Mouse (Mus musculus) brain, embryonic 14.5 days (tissue): ENCODE data around the gene Cenpb. TPM values are rescaled to one million over a fixed set of nuclear protein-coding genes. Genes with fewer than 3 reads are reported as not detected.

Experiments used
- DNase-seq: peaks from one replicate; pipeline ENCODE4 v3.0.0-alpha.2; 2011; ENCODE audit warnings: low read depth
- CTCF ChIP-seq: fragments of 200-500 bp; IDR thresholded peaks from 2 replicates; pipeline ENCODE4 v1.5.1; 2012; ENCODE audit warnings: inconsistent platforms, mild to moderate bottlenecking, moderate library complexity, borderline replicate concordance; ENCODE audit not compliant: insufficient read depth, insufficient read length; ENCODE audit errors: extremely low read depth
- POLR2A ChIP-seq: fragments of 200-500 bp; IDR thresholded peaks from 2 replicates; pipeline ENCODE4 v1.6.1; 2012; ENCODE audit warnings: mild to moderate bottlenecking, inconsistent platforms, borderline replicate concordance; ENCODE audit not compliant: poor library complexity, insufficient read depth, insufficient read length, severe bottlenecking; ENCODE audit errors: extremely low read depth
- polyA plus RNA-seq: library from polyadenylated mRNA; depleted of rRNA; stranded (reverse); fragments of >200 nt; gene quantifications from 2 replicates; pipeline ENCODE4 v1.2.3, GENCODE M21; 2012

The Cenpb gene
- polyA plus RNA-seq, 1 experiment, result 89.3 TPM

DNA sequence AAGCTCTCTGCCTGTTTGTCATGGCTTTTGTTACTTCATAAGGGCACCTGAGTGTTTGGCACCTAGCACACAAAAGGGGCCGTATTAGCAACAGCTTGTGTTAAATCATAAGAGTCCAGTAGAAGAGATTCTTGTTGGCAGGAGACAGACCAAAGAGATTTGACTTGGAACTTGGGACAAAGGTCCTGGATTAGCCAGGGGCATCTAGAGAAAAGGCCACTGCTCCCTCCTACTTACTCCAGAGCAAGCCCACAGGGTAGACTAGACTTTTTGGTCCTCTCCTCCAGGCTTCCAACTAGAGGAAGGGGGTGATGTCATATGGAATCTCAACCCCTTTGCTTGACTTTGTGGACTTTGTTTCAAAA is 3.9 kb downstream of the Cenpb start:
- no peak for DNase-seq
- TF ChIP-seq CTCF, result no peak
- TF ChIP-seq POLR2A, result no peak

DNA sequence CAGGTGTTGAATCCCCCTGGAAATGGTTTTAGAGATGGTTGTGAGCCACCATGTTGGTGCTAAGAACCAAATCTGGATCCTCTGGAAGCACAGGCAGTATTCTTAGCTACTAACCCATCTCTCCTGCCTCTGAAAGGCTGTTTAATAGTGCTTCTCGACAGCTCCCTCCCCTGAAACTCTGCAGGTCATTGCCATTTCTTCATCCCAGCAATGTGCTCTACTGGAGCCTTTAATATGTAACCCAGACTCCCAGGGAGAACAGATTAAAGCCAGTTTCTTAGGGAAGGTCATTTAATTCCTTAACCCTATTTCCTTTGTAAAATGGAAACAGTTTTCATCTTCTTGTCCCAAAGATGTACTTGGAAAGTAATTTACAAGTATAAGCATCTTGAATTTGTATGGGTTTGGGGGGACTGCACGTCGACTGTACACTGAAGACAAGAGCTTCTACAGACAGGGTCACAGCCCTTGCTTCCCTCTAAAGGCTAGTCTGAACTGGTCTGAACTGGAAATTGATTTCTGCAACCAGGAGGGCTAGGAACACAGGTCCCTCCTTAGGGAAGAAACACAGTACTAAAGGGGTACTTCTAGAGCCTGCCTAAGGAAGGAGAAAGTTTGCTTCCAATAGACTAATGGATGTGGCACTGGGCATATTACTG is 4.5 kb downstream of the Cenpb start:
- DNase-seq, result no peak
- TF ChIP-seq POLR2A, result no peak
- no peak for TF ChIP-seq CTCF

DNA sequence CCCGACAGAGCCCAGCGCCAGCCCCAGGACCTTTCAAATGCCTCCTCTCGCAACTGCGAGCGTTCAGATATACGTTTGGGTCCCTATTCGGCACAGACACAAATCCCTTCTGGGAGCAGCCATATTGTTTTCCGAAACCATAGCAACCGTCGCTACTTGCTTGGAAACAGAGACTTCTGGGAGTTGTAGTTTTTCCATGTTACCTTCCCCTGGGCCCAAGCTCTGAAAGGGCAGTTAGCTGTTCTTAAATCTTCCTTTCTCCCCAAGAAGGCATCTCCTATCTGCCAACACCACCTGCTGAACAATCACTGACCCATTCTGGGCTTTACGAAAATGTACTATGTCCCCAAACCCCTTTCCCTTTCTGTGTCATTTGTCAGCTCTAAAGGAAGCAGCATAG is 5.2 kb downstream of the Cenpb start:
- peak; percentile 95 for DNase-seq
- TF ChIP-seq POLR2A (no peak), CTCF (no peak)

DNA sequence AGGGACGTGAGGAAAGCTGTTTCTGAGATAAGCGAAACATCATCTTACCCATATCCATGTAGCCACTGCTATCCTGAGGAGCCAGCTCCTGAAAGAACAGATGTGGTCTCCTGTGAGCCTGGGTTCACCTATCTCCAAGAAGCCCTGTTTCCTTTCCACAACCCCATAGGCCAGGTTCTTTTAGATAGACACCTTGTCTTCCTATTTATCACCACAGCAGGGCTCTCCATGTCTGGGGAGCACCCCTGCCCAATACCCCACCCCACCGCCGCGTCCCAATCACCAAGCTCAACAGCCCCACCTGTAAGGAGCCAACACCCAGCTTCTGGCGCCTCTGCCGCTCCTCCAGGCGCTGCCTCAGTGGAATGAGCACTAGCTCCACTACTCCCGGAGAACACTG is 7.5 kb downstream of the Cenpb start:
- TF ChIP-seq POLR2A (no peak), CTCF (no peak)
- DNase-seq, result no peak

DNA sequence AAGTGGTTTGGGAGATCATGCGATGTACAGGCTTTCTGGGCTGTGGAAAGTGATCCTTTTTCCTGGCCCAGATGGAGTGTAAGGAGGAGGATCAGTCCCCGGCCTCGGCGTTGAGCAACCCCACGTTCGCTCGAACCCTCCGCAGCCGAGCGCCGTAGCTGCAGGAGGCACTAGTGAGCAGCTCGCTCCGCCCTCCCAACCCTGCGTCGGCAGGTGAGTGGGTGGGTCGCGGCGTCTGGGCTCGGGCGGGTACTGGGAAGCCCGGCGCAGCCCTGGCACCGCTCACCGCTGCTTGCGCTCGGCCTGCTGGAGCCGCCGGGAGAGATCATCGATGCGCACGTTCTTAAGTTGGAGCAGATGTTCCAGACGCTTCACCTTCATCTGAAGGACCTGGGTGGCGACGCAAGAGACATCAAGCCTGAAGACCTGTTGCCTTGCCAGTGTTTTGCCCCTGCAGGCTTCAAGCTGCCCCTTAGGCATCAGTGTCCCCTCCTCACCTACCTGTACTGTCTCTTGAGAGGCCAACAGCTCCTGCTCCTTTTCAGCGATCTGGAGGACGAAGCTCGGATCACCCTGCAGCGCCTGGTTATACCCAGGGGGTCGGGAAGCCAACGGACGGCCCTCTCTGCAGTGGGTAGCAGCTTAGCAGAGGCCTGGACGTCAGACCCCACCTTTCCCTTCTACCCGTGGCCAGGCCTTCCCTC is 8.3 kb downstream of the Cenpb start:
- TF ChIP-seq POLR2A, result no peak
- TF ChIP-seq CTCF, result 0 out of 2 replicates have a peak, but pooled peaks have one; percentile 2
- no peak for DNase-seq

DNA sequence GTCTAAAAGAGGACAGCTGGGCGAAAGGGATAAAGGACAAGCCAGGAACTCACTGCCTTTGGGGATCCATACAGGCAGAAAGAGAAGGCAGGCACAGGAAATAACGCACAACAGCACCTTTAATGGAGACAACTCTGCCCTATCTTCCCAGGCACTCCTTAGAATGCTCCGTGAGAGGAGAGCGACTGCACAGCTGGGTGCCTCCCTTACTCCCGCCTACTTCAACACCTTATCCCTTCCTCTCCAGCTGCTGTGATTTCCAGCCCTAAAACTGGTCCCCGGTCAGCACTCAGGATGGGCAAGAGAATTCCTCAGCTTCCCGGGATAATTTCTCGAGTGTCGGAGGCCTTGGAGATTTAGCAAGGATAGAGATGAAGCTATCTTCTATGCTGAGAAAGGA is 8.9 kb downstream of the Cenpb start:
- TF ChIP-seq CTCF (no peak), POLR2A (no peak)
- no peak for DNase-seq

DNA sequence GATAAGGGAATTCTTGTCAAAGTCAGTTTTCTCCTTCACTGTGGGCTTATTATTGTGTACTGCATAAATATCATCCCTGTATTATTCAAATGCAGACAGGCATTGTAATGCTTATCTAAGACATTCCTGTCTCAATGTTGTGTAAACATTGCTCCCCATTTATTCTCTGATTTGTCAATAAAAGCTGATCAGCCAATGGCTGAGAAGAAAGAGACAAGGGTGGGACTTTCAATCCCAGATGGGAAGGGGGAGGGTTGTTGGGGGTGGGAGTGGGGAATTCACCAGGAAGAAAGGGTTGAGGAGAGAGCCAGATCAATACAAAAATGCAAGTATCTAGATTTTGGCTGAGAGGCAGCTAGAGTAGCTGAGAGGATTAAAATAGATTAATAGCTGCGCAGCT is 11.0 kb downstream of the Cenpb start:
- TF ChIP-seq POLR2A, result no peak
- no peak for TF ChIP-seq CTCF
- peak; percentile 30 for DNase-seq

DNA sequence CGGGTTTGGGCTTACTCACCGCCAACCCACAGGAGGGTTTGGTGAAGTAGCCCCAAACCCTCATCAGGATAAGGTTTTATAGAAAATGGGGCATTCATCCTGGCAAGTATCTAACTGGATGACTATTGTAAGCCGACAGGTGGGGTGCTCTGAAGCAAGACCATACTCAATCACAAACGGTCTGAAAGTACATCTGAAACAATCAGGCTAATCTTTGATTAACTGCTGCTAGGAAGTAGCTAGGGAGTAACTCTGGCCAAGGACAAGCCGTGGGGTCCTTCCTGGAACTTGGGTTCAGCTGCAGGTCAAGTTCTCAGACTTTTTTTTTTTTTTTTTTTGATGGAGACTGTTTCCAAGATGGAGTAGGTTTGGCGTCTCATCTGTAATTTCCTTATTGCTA is 11.9 kb downstream of the Cenpb start:
- TF ChIP-seq CTCF (no peak), POLR2A (no peak)
- DNase-seq, result no peak

DNA sequence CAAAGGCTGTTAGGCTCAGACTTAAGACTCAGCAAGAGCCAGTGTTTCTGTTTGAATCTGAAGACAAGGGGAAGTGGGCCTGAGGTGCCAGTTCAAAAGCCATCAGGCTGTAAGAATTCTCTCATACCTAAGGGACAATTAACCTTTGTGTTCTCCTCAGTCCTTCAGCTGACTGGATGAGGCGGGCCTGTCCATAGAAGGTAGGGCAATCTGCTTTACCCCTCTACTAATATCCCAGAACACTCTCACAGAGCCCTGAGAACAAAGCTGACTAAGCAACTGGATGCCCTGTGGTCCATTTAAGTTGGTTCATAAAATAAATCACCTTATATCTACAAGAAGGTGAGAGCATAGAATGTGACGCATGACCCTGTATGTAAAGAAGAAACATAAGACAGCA is 13.7 kb downstream of the Cenpb start:
- DNase-seq, result no peak
- TF ChIP-seq POLR2A (no peak), CTCF (no peak)

DNA sequence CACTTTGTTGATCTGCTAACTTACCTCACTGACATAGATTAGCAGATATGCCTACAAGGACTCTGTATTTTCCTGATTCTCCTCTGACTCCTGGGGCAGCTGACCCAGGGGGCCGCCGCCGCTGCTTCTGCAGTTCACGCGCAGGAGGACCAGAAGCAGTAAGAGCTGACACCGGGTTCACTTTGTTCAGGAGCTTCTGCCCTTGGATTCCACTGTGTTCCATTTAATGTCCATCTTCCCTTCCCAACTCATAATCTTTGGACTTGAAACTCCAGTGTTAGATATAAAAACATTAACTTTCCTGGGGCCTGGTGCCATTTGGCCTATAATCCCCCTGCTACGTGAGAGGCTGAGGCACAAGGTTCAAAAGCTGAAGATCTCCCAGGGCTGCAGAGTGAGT is 15.9 kb downstream of the Cenpb start:
- no peak for DNase-seq
- TF ChIP-seq CTCF (no peak), POLR2A (no peak)

DNA sequence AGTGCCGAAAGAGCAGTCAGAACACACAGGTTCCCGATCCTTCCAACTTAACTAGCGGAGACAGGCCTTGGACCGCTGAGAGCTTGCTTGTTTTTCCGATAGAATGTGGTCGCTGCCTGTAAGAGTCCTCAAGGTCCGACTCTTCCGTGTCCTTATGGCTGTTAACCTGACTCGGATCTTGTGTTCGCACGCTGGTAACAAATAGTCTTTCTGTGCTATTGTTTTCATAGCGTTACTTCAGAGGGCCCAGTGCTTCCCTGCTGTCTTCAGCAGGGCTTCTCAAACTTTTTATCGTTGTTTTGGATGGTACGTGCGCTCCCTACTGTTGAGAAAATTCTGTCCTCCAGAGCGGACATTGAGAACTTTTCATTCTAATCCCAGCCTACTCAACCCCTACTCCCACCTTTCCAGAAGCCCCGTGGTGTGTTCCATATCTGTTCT is 19.2 kb downstream of the Cenpb start:
- TF ChIP-seq POLR2A (no peak), CTCF (no peak)
- no peak for DNase-seq
